Mouse (Mus musculus): ENCODE measurements at regions not wholly inside any gene's neighbourhood (a gene's known extent, or its start where the extent isn't known, plus 50 kb on each side); places are given as distances from the start of the nearest gene placed in this dataset.
"Not testable (repeated sequence)": the region's sequence is repeated elsewhere in the genome, so short reads cannot be mapped to it uniquely, and the experiment has no call there.

DNA sequence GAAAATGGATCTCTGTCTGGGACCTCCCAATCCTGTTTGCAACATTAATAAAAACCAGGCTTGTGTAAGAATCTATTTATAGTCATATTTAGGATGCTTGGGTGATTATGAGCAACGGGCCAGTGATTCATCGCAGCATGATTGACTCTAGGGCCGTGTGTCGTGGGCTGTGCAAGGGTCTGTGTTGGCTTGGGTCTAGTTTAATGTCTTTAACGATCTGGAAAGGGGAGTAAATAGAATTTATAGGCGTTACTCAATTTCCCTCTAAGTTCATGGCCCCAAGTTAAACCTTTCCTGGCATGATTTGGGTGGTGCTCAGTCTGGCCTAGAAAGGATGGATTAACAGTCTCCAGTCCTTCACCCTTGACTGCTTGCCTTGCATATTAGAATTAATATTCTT, 149.9 kb upstream of the Fer start:
- DNase-seq = no peak

DNA sequence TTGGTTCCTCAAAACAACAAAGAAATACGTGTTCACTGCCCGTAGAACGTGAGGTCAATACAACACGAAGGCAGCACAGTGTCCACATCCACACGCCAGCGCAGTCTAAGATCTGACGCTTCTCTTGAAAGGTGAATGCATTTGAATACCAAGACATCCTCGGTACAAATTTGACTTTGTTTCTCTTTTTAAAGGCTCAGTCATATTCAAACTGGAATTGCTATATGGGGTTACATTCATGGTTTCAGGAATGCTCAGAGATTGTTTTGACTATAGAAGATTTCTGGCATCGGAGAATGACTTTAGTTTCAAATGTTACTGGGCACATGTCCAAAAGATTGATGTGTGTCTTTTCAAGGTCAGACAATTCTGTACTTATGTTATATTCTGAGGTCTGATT, 147.2 kb upstream of the Fer start:
- DNase-seq = no peak

DNA sequence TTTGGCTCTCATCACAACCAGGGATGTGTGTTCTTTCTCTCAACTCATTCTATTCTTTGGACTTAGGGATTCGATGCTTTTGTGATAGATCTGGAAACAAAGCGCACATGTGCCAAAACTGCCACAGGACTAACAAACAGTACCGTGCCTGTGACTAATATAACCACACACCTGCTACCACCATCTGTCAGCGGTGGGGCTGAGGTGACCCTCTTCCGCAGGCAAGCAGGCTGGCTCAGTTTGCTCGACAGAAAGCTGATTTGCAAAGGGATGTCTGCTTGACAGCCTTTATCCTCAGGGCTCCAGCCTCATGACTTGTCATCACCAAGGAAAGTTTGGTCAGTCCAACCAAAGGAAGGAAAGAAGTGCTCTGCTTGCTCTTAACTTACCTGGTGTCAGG, 146.7 kb upstream of the Fer start:
- no peak for DNase-seq

DNA sequence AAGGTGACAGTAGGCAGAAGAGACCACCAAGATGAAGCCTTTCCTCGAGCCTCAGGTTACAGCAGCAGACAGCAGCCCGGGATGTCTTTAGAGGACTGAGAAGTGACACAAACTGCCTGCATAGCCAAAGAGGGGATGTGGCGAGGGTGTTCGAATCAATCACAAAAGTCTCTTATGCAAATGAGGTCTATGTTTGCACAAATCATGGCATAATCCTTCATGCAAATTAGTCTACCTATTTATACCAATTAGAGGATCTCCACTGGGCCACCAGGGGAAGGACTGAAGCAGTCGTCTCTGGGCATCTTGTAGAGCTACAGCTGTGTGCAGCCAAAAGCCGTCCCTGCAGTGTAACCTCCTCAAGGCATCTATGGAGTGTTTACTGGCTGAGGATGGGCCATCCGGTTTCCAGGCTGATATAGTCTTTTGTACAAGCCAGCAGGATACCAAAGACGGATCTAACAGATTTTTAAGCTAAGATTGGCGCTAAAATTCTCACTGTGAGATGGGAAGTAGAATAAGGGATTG, 145.7 kb upstream of the Fer start:
- no peak for DNase-seq

DNA sequence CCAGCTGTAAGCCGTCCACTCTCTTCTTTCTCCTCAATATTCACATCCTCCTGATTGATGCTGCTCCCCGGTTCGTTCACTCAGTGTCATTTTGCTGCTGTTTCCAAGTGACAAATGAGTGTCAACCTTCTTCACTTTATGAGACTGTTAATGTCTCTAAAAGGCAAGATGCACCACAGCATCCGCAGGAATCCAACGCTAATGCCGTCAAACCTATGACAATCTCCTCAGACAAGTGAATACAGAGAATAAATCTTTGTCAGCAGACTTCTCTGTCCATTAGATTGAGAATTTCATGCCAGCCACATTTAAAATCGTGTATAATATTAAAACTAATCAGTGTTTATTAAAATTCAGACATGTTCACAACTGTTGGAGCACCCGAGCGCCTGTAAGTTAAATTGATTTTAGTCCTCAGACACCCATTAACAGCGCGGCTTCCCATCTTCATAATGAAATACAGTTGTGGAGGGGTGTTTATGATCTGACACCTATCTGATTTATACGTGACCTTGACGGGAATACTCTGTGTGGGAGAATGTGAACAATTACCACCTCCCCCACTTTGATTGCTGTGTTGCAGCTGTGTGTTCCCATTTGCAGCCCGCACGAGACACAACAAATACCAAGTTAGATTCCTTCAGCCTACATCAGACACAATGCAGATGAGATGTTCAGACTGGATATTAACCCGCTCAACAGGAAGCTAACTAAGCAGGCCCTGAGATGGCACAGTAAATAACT, 143.7 kb upstream of the Fer start:
- DNase-seq = no peak

DNA sequence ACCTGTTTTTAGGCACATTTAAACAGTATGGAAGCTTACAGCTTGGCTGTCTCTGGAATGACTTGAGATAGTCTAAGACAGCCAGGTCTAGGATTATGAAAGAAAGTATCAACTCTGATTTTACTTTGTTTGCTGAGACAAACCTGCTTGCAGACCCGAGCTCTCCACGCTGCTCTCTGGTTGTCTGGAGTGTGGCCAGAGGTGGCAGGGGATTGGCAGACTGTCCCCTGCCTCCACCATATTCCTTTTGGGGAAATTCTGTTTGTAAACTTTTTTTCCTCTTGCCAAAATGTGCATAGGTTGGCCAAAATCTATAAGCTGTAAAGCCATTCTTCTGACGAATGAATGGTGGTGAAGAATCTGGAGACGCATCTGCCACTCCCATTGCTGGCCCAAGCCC, 143.1 kb upstream of the Fer start:
- no peak for DNase-seq

DNA sequence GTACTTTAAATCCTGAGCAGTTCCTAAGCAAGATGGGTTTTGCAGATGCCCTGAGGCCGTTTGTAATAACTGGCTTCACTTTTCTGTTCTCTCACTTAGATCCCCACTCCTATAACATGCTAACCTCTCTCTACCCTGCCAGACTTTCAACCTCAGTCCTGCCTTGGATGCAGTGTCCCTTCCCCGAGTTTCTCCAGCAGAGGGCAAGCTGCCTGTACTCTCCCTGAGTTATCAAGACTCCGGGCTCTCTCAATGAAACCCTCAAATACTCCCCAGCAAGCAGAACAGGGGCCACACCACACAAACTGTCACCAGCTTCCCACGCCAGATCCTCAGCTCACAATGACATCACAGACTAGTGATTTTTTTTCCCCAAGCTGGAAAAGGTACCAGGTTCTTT, 142.0 kb upstream of the Fer start:
- DNase-seq = no peak

DNA sequence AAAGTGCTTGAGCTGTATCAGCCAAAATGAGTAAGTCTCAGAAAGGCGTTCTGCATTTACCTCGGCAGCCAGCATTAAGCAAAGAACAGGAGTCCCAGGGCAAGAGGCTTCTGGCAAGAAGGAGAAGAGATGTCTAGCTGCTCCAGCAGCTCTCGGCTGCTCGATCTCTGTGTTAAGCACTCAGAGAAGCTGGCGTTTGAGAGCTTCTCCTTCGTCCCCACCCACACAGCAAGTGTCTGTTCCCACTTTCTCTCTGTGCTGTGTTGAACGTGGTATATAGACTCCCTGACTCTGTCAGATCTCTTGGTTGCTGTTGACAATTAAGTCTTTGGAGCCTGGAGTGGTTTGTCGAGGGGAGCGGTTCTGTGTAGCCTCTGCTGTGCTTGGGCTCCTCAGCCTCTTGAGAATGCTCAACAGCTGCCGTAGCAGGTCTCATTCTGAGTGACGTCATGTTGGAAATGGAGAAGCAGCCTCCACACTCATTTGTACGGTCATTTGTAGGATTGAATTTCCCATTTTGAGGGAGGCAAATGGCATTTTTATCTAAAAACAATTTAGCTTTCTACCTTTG, 140.3 kb upstream of the Fer start:
- DNase-seq = no peak

DNA sequence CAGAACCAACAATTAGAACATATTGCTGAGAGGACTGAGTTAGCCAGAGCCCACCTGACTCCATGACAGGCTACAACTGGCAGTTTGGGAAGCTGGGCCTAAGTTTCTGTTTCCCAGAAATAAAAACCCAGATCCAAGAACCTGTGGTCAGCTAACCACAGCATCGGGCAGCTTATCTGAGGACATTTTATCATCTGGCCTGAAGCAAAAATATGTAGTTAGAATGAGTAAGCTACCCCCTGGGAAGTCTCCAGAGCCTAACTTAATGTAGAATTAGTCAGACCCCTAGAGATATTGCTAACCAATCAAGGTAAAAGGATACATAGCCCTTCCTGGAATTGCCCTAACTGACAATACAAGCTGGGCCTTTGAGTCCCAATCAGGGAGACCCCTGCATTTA, 124.7 kb upstream of the Fer start:
- DNase-seq = no peak

DNA sequence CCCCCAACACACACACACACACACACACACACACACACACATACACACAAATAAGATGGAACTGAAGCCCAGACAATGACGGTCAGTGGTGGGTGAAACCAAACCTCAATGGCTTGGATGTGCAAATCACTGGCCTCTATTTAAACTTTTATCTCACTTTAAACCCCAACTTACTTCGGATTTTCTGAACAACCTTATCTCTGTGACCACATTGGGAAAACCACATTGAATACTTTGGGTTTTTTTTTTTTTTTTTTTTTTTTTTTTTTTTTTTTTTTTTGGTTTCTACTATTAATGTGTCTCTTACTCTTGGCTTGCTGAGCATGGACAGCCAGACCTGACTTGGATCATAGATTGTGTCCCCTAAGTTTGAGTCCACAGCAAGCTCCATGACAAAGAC, 123.2 kb upstream of the Fer start:
- DNase-seq = no peak

DNA sequence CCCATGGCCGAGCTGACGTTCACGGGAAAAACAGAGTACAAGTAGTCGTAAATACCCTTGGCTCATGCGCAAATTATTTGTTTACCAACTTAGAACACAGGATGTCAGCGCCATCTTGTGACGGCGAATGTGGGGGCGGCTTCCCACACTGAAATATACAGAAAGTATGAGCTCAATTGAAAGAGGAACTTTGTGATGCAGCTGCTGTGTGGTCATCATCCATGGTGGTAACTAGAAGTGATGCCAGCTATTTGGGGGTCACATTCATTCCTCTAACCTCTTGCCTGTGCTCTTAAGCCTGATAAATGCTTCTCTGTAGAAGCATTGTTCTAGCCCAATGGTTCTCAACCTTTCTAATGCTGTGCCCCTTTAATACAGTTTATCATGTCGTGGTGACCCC, 113.6 kb upstream of the Fer start:
- DNase-seq = not testable (repeated sequence)

DNA sequence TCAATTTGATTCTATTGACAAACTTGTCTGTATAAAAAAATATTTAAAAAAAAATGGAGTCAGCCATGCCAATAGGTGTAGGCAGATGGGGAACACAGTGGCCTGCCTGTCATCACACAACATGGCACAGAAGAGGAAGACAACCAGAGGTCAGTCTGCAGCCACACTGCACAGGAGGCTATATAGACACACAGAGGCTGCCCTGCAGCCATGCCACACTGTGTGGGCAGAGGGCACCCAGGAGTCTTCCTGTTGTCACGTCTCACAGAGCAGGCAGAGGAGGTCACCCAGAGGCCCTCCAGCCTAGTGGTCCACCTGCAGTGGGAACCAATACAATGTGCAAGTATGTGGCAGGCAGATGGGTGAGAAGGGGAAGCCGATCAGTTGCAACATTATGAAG, 108.5 kb upstream of the Fer start:
- DNase-seq = no peak

DNA sequence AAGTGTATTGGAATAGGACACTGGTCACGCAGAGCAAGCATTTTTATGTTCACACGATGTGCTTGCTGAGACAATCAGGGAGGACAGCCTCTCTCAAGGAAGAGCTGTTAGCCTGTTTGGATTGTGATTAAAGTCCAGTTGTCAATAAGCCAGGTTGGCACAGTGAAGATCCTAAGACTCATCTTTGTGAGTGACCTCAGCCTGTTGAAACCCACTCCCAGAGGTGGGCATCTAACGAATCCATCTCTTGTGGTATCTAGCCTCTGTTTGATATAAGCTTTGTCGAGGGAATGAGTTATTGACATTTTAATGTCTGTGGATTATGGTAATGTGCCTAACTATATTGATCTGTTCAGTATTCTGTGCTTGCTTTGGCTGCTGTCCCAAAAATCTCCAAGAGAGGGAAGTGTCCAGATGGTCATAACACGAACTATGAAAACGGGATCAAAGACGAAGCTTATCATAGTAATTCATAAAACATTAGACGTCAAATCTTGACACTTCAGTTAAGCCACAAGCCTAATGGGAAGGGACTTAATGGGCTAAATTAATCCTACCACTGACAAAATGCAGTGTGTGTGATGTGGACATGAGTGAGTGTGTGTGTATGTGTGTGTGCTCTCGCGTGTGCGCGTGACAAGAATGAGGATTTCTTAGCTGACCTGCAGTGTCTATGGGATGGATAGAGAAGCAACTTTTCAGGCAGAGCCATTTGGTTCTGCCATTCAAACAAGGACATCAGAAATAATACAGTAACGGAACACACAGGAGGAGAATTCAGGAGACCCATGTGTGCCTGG, 104.8 kb upstream of the Fer start:
- DNase-seq = no peak

DNA sequence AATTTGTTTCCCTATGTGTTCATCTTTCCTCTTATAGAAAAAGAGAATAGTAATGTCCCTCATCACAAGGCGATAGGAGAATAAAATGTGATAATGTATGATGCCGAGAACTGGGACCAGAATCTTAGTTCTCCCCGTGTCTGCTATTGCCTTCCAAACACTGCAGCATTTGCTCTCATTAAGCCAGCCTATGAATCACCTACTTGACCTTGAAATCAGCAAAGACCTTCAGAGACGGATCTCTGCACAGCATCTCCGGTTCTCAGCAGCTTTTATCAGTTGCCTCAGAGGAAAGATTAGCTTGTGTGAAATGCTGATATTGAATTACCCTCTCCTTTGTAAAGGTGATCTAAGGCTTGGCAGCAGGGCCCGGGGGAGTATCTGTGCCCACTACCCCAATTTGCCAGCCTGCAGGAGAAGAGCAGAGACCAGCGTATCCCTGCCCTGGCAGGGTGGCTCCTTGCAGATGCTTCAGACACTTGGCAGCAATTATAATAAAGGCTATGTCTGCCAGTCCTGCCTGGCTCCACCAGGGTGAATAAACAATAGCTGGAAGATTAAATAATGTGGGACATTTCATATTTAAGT, 104.0 kb upstream of the Fer start:
- DNase-seq = no peak

DNA sequence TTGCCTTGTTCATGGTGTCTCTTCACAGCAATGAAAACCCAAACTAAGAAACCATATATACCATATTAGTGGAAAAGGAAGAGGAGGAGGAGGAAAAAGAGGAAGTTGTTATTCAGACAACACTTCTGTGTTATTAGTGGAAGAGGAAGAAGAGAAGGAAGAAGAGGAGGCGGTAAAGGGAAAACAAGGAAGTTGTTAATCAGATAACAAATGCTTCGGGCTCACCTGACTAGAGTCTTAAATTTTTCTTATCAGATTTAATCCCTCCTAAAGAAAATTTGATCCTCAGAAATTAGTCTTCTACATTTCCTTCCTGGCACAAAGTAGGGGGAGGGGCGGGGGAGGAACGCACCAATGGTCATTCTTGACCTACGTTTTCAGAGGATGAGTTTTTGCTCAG, 101.8 kb upstream of the Fer start:
- DNase-seq = no peak

DNA sequence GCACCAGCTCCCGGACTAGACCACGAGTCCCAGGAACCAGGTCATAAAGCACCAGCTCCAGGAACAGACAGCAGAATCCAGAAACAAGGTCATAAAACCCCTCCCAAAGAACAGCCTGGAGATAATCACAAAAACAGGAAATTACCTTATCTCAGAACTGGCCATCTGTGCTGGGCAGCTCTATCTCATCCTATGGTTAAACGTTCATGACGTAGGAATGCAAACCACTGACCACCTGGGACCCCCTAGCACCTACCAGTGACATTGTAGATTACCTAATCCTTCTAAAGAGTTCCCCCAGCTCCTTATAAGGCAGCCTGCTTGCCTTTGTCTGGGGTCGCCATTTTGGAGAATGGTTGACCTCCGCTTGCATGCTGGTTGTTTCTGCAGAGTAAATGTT, 91.8 kb upstream of the Fer start:
- DNase-seq = no peak

DNA sequence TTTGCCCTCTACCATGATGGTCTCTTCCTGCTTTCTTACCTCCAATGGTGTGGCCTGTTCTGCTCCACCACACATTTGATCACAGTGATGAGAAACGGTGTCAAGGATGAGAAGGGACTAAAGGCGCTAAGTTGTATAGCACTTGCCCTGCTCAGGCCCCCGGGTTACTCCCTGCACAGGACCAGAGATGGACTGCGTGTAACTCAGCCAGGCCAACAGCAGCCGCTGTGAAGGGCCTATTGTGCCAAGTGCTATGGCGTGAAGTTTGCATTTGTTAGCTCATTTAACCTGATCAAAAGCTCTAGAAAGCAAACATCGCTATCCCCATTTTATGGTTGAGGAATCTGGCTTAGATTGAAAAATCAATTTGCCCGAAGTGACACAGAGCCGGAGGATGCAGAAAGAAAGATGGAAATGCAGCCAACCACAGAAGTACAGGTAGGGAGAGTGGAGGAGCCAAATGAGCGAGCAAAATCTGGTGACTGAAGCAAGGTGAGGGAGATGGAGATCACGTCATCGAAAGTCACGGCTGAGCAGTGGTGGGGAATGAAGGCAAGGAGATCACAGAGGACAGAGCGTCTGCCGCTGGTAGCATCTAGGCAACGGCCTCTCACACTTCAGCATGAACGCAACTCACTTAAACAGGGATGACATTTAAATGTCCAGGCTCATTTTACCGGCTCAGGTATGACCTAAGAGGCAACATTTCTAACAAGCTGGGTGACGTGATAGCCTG, 78.3 kb upstream of the Fer start:
- no peak for DNase-seq

DNA sequence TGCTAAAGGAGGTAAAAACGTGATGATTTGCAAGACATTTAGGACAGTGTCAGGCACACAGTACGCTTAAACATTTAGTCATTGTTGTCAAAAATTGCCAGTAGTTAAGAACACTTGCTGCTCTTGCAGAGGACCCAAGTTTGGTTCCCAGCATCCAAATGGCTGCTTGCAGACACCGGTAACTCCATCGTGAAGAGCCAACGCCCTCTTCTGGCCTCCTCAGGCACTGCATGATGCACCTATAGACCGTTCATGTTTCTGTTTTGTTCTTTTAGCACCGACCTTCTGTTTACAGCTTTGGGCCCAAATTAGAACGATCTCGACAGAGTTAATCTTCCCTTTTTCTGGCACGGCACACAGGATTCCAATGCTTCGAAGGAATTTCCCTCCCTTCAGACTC, 76.4 kb upstream of the Fer start:
- DNase-seq = no peak

DNA sequence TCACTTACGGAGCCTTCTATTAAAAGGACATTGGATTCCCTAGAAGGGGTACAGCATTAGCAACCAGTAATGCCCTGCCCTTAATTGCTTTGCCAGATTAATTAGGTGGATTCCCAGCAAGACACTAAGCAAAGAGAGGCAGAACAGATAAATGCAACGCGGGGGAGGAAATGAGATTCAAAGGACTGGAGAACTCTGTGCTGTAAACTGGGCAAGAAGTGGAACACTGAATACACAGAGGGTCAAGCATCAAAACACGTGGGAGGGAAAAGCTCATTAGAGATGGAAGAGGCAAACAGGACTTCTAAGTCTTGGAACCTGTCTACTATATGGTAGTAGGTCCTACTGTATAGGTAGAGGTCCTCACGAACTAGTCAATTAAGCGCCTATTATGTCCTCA, 68.5 kb upstream of the Fer start:
- DNase-seq = no peak

DNA sequence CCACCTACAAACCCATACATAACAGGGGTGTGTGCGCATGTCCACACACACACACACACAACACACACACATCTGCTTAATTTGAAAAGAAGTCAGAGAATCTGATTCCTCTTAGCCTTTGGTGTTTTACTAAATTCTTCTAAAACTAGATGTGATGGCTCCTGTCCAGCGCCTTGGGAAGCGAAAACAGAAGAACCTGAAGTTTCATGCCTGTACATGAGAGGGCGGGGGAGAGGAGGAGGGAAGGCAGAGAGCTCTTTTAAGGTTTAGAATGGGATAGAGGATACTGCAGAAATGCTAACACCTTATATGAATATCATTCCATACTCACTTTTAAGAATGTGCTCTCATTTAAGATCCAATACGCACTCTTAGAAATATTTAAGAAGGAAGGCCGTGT, 64.5 kb upstream of the Fer start:
- no peak for DNase-seq

DNA sequence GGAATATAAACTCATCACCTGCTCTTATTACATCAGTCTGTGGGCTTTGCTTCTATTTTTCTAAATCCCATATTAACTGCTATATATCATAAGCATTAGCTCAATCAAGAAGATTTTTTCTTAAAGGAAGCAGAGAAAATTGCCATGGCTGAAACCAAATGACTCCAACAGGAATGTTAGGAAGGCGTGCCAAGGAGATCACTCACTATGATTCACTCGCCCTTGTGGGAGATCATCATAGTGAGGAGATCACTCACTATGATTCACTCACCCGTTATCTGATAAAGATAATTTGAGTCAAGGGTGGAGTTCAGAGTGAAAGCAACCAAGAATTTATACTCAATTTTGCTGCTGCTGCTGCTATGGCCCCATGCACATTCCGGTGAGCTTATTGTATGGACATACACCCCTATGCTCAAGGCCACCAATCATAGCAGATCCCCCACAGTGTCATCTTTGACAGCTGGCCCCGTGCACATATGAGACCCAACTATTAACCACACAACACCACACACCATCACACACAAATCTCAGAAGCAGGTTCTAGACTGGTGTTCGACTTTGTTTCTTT, 63.8 kb upstream of the Fer start:
- DNase-seq = no peak

DNA sequence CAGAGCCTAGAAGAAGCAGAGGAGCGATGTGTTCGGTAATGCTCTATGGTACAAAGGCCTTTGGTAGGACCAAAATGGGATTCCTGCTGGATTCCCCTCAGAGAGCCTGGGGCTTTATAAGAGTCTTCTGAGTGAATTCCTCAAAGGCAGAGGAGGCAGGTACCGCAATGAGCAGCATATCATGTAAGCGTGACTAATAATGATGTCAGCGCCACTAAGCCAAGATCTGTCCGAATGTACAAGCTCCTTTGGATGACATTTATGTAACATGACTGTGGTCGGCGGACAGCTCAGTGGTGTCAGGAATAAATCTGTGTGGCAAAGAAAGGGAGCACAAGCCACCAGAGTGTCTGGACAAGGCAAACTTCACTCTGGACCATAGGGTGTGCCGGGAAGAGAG, 61.5 kb upstream of the Fer start:
- DNase-seq = no peak

DNA sequence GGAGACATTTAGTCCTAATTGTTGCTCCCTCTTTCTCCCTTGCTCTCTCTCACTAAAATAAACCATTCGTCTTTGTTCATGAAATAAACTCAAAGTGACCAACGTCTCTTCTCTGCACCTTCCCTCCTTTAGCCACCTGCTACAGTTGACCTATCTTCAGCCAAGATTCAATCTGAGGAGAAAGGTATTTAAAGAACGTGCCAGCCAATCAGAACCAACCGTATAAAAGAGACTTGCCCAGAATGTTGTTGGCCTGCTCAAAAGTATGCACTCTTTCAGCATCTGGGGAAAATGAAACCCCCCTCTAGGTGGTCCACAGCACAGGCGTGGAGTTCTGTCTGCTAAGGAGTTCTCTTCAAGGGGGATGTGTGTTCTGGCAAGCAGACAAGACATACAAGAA, 60.0 kb upstream of the Fer start:
- DNase-seq = no peak

Data from lung, postnatal 36 days (tissue).